Mouse (Mus musculus) E14TG2a.4 (cell line): ENCODE data around the gene 1700008O03Rik.

Source experiments
- CTCF ChIP-seq: conservative IDR thresholded peaks from 2 replicates; pipeline ENCODE4 v1.5.1; 2014; ENCODE audit warnings: low read length
- POU5F1 ChIP-seq: IDR thresholded peaks from 2 replicates; pipeline ENCODE4 v1.6.1; 2014; ENCODE audit warnings: low read length, borderline replicate concordance

- TF ChIP-seq CTCF (no peak), POU5F1 (no peak)
These were observed 47.8 kb upstream of the 1700008O03Rik start for GRCm38 (mm10) chr7:44433371-44433770.
